Mouse (Mus musculus) liver, adult 2 months (tissue): Measurements from ENCODE around the gene B3galt5.

Experiments
- CTCF ChIP-seq: fragments of 200-500 bp; IDR thresholded peaks from 2 replicates; pipeline ENCODE4 v1.5.1; 2011; ENCODE audit warnings: low read depth, low read length, control low read depth
- POLR2A ChIP-seq: fragments of 200-500 bp; IDR thresholded peaks from 2 replicates; pipeline ENCODE4 v1.6.1; 2011; ENCODE audit warnings: low read length, control low read depth; ENCODE audit not compliant: insufficient read depth; ENCODE audit errors: extremely low read depth

DNA sequence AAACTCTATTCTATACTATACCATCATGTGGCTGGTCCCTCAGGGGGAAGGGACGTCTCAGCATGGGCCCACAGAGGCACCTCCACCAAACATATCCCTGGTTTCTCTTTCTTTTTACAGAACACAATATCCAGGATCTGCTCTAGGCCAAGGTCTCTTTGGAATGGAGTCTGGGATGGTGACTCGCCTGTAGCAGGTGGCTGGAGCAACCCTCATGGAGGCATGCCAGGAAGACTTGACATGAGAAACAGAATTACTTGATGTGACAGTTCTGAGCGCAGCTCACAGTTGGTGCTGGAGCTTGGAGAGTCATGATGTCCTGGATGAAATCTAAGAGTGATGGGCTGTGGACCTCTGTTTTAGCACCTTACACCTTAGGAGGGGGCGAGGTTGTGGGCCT, 104.0 kb downstream of the B3galt5 start:
- TF ChIP-seq POLR2A (no peak), CTCF (no peak)
